Mouse (Mus musculus) embryonic facial prominence, embryonic 15.5 days (tissue): ENCODE data around the gene Vpreb3. TPM values are rescaled to one million over a fixed set of nuclear protein-coding genes. Genes with fewer than 3 reads are reported as not detected.

Source experiments
- ATAC-seq: fragments of 200-750 bp; cut with Nextera tagmentation; 2 replicates; pipeline ENCODE4 v1.8.0; 2017; ENCODE audit warnings: low read depth, moderate TSS enrichment; ENCODE audit not compliant: insufficient number of reproducible peaks, low FRiP score, low TSS enrichment
- H3K27ac ChIP-seq: fragments of 300-500 bp; sonication (generic); replicated peaks from 2 replicates; pipeline ENCODE4 v1.5.1; 2015; ENCODE audit warnings: mild to moderate bottlenecking, inconsistent platforms
- H3K27me3 ChIP-seq: fragments of 300-500 bp; sonication (generic); 2 replicates; pipeline ENCODE4 v1.6.1; 2015; ENCODE audit warnings: inconsistent platforms
- H3K36me3 ChIP-seq: fragments of 300-500 bp; sonication (generic); 2 replicates; pipeline ENCODE4 v1.6.1; 2015; ENCODE audit warnings: mild to moderate bottlenecking, inconsistent platforms
- H3K4me1 ChIP-seq: fragments of 300-500 bp; sonication (generic); 2 replicates; pipeline ENCODE4 v1.6.1; 2015; ENCODE audit warnings: inconsistent platforms
- H3K4me2 ChIP-seq: fragments of 300-500 bp; sonication (generic); replicated peaks from 2 replicates; pipeline ENCODE4 v1.6.1; 2015; ENCODE audit warnings: mild to moderate bottlenecking, inconsistent platforms
- H3K4me3 ChIP-seq: fragments of 300-500 bp; sonication (generic); replicated peaks from 2 replicates; pipeline ENCODE4 v1.5.1; 2015; ENCODE audit warnings: mild to moderate bottlenecking, inconsistent platforms
- H3K9ac ChIP-seq: fragments of 300-500 bp; sonication (generic); 2 replicates; pipeline ENCODE4 v1.6.1; 2015; ENCODE audit warnings: inconsistent platforms
- H3K9me3 ChIP-seq: fragments of 300-500 bp; sonication (generic); replicated peaks from 2 replicates; pipeline ENCODE4 v1.6.1; 2016; ENCODE audit warnings: inconsistent platforms
- WGBS: fragments of 180-500 bp; shearing (Covaris S2); methylation state at CpG from one replicate; pipeline ENCODE4 v1.1.7; 2015; 5-methylcytosine and 5-hydroxymethylcytosine counted together
- polyA plus RNA-seq: library from polyadenylated mRNA; unstranded; fragments of >200 nt; fragmentation: Nextera tagmentation; extraction: Ambion mirVana; gene quantifications from 2 replicates; pipeline ENCODE4 v1.2.1, GENCODE M21; 2015

The Vpreb3 gene
- 1.4 and 1.6 TPM in 2 replicates for polyA plus RNA-seq

DNA sequence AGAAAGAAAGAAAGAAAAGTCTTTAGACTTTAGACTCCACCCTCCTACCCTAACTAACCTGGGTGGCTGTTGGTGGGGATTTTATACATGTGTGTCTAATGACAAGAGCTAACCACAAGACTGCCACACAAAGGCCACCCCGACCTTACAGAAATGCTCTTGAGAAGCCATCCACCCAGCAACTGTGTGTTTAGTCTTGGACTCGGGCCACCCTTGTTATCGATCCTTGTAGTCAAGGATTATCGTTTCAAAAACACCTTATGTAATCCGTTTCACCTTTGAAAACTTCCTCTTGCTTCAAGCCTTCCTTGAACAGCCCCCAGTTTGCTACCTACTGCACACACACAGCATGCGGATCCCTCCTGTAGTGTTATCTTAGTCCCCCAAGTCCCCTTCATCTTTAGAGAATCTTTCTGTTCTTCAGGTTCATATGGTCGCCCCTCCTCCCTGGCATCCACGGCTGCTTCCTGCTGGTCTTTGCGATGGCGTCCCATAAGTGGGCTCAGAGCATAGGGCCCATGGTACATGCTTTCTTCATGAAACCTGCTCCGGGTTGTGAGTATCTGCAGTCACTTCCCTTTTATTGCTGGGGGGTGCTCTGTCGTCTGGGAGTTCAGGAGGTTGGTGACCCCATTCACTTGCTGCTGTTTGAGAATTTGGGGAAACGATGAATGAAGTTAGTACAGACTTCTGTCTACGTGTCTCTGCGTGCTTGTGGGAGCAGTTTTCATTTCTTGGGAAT is at the start of gene Vpreb3:
TSS of gene Vpreb3 (plus strand) at position 322 of the 742 bp plus-strand sequence.
- H3K9ac ChIP-seq: no peak within 1 kb of the TSS
- H3K9me3 ChIP-seq: no peaks in the 10 kb centered on the region
- H3K4me3 ChIP-seq: no peak within 1 kb of the TSS
- no peaks in the 10 kb centered on the region for H3K27me3 ChIP-seq
- no peak within 1 kb of the TSS for H3K27ac ChIP-seq
- ATAC-seq: no peak
- H3K4me2 ChIP-seq: no peak within 1 kb of the TSS
- 72% methylated on average over 15 of the region's 15 CpGs for WGBS
- H3K36me3 ChIP-seq: no peaks in the 10 kb centered on the region
- no peaks in the 10 kb centered on the region for H3K4me1 ChIP-seq

DNA sequence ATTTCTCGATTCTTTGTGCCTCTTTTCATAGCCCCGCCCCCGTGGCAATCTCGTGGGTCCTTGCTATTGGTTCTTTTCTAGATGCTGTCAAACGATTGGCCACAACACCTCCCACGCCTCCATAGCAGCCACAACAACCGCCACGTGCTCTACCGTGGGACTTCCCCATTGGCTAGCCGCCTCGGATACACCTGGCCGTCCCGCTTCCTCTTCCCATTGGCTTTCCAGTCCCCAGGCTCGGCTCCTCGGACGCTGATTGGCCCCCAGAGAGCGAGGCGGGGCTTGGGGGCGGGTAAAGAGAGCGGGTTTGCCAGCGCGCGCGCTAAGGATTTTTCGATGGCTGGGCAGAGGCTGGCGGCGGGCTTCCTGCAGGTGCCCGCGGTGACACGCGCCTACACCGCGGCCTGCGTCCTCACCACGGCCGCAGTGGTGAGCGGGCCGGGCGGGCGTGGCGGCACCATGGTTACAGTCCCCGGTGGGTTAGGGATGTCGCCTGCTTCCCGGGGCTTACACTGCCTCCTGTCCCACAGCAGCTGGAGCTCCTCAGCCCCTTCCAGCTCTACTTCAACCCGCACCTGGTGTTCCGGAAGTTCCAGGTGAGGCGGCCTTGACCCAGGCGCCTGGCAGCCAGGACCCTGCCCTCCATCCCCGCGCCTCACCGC is 49.6 kb upstream of the Vpreb3 start, which contains the start of gene Derl3:
TSS of gene Derl3 (plus strand) at position 325 of the 662 bp plus-strand sequence.
- peak; percentile 97 for ATAC-seq
- Histone ChIP-seq H3K4me2 (peak within 1 kb of the TSS; percentile 93), H3K27me3 (no peaks in the 10 kb centered on the region), H3K9me3 (no peaks in the 10 kb centered on the region), H3K4me3 (peak within 1 kb of the TSS; percentile 48), H3K4me1 (peaks cover 18% of the 10 kb centered on the region), H3K9ac (0 out of 2 replicates have a peak within 1 kb of the TSS, but pooled peaks have one; percentile 26), H3K27ac (no peak within 1 kb of the TSS), H3K36me3 (peaks cover 36% of the 10 kb centered on the region)
- WGBS: 5% methylated on average over 51 of the region's 51 CpGs

DNA sequence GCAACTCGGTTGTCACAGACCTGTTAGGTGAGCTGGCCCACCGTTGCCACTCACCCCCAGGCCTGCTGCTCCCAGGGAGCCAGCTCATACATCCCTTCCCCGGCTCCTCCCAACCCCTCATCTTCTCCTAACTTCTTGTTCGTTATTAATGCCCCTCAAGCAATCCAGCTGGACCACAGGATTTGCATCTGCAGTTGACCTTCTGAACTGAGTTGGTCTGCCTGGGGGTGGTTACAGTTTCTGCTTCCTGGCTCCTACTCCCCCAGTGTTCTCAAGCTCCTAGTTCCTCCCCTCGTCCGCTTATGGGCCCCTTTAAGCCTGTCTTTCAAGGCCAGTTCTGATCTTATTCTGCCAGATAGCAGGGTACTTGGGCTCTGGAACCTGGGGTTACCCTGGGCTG is 48.3 kb upstream of the Vpreb3 start:
- peaks cover 39% of the 10 kb centered on the region for H3K36me3 ChIP-seq
- no peaks in the 10 kb centered on the region for H3K27me3 ChIP-seq
- H3K9me3 ChIP-seq: no peaks in the 10 kb centered on the region
- ATAC-seq: no peak
- peaks cover 18% of the 10 kb centered on the region for H3K4me1 ChIP-seq
- H3K9ac ChIP-seq: no peak overlapping the region
- no peak overlapping the region for H3K4me2 ChIP-seq
- WGBS: 54% methylated on average over 6 of the region's 6 CpGs
- H3K4me3 ChIP-seq: no peak overlapping the region
- no peak overlapping the region for H3K27ac ChIP-seq

DNA sequence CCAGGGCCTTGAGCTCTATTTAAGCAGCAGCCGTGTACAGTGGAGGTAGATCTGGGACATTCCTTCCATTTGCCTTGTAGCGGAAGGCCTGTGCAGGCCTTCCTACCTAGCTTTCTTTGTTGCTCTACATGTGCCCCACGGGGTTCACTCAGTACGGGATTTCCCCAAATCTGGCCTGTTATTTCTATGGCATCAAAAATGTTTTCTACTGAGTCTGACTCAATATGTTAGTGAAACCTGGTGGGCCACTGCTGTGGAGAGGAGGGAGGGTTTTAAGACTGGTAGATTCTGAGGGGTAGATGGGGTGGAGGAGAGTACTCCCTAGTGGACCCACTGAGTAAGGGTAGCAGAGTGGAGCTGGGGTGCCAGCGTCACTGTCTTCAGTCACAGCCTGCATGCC is 47.1 kb upstream of the Vpreb3 start:
- 92% methylated on average over 5 of the region's 5 CpGs for WGBS
- Histone ChIP-seq H3K9ac (no peak overlapping the region), H3K4me3 (no peak overlapping the region), H3K4me2 (no peak overlapping the region), H3K27ac (no peak overlapping the region), H3K27me3 (no peaks in the 10 kb centered on the region), H3K36me3 (peaks cover 45% of the 10 kb centered on the region), H3K4me1 (peaks cover 18% of the 10 kb centered on the region), H3K9me3 (no peaks in the 10 kb centered on the region)
- no peak for ATAC-seq

DNA sequence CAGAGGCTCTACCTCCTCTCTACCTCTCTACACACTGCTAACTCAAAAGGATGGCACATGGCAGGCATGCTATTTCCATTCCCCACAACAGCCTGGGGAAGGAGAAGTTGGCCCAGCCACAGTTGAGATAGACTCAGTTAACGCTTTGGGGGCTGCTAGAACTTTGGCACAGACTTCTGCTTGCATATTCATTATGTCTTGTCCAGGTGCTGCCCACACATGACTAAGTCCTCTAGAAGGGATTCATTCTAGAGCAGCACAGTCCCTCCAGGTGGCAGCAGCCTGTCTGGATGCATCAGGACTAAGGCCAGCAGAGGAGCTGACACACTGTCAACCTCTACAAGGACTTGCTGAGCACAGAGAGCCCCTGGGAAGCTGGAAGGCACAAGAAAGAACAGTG is 46.6 kb upstream of the Vpreb3 start:
- no peaks in the 10 kb centered on the region for H3K27me3 ChIP-seq
- no peak for ATAC-seq
- no peak overlapping the region for H3K27ac ChIP-seq
- H3K4me3 ChIP-seq: no peak overlapping the region
- H3K4me2 ChIP-seq: no peak overlapping the region
- H3K36me3 ChIP-seq: peaks cover 49% of the 10 kb centered on the region
- H3K4me1 ChIP-seq: peaks cover 18% of the 10 kb centered on the region
- no peaks in the 10 kb centered on the region for H3K9me3 ChIP-seq
- WGBS: 88% methylated on average over 1 of the region's 1 CpGs
- no peak overlapping the region for H3K9ac ChIP-seq

DNA sequence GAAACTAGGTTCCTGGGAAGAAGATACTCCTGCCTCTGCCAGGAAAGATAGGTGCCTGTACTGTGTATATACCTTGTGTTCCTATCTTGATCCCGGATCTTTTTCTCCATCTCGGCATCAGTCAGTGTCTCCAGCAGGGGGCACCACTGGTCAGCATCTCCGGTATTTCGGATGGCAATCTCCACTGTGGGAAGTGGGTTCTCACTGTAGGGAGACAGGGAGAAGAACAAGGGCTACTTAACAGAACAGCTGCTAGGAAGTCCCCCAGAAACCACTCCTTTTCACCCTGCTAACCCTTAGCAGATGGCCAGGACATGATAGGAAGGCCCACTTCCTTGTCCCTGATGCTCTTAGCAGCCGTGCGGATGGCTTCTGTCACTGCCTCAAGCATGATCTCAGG is 45.5 kb upstream of the Vpreb3 start:
- 36% methylated on average over 6 of the region's 6 CpGs for WGBS
- Histone ChIP-seq H3K36me3 (peaks cover 61% of the 10 kb centered on the region), H3K4me3 (no peak overlapping the region)

DNA sequence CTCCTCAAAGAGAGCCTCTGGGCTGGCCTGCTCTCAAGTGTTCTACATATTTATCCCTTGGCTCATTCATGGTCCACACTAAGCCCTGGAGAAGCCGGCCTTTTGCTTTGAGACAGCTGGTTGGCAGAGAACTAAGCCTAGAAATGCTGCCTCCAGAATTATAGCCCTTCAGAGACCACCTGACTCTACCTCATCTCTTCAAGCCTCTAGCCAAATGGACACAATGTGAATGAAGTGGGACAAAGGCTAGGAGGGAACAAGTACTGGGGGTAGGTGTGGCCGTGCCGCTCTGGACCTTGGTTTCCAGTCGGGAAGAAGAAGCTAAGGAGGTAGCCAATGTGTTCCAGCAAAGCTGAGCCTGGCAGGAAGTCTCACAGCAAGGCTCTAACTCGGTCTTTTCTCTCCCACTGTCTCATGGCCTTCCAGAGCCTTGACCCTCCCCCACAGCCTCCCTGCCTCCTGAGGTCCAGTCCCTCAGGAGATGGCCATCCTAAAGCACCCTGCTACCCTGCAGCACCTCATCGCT is 44.8 kb upstream of the Vpreb3 start:
- Histone ChIP-seq H3K27ac (peak overlapping the region; percentile 60; the same call in 1 of the 2 replicates), H3K9ac (no peak overlapping the region), H3K27me3 (no peaks in the 10 kb centered on the region), H3K4me3 (no peak overlapping the region), H3K4me2 (no peak overlapping the region), H3K4me1 (peaks cover 13% of the 10 kb centered on the region), H3K9me3 (no peaks in the 10 kb centered on the region), H3K36me3 (peaks cover 68% of the 10 kb centered on the region)
- WGBS: 74% methylated on average over 6 of the region's 6 CpGs
- ATAC-seq: no peak

More for the DNA sequence above, 45.5 kb upstream of the Vpreb3 start:
- Histone ChIP-seq H3K4me2 (no peak overlapping the region), H3K27ac (no peak overlapping the region), H3K27me3 (no peaks in the 10 kb centered on the region), H3K9ac (no peak overlapping the region), H3K9me3 (no peaks in the 10 kb centered on the region), H3K4me1 (peaks cover 18% of the 10 kb centered on the region)
- ATAC-seq: no peak

DNA sequence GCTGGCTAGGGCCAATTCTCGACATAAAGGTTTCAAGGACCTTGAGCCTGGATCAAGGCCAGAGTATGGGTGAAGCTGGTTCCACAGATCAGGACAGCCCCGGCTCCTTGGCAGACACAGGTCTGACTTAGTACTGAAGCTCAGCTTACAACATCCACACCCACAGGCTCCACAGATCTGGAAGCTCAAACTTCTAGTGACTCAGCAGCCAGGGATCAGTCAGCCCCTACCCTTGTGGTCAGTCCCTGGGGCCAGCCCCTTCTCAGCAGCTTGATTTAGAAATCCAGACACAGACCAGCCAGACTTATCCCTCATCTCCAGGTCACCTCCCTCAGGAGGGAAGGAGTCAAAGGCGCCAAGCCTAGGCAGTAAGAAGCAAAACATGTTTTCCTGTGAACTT is 44.0 kb upstream of the Vpreb3 start:
- no peak overlapping the region for H3K4me3 ChIP-seq
- H3K36me3 ChIP-seq: peaks cover 76% of the 10 kb centered on the region
- no peaks in the 10 kb centered on the region for H3K27me3 ChIP-seq
- ATAC-seq: peak; percentile 58
- no peak overlapping the region for H3K4me2 ChIP-seq
- H3K27ac ChIP-seq: peak overlapping the region; percentile 60; the same call in 1 of the 2 replicates
- no peaks in the 10 kb centered on the region for H3K9me3 ChIP-seq
- peaks cover 6% of the 10 kb centered on the region; the same call in 1 of the 2 replicates for H3K4me1 ChIP-seq
- 65% methylated on average over 3 of the region's 3 CpGs for WGBS
- no peak overlapping the region for H3K9ac ChIP-seq

DNA sequence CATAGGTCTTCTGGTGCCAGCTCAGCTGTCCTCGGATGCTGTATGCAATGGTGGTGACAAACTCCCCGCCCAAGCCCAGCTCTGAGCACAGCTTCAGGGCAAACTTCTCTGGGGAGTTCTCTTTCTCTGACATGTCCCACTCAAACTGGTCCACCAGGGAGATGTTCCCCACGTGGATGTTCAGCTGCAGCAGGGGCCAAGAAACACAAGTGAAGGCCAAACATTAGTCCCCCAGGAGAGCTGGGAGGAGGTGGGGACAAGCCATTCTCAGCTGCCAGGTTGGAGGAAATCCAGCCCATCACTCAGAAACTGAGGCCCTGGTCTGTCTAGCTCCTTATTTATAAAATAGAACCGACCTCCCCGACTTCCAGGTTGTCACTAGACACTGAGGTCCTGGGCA is 38.5 kb upstream of the Vpreb3 start:
- no peak overlapping the region for H3K27ac ChIP-seq
- no peak overlapping the region for H3K4me2 ChIP-seq
- WGBS: 87% methylated on average over 5 of the region's 5 CpGs
- no peak overlapping the region for H3K9ac ChIP-seq
- H3K4me1 ChIP-seq: no peaks in the 10 kb centered on the region
- H3K4me3 ChIP-seq: no peak overlapping the region
- H3K27me3 ChIP-seq: no peaks in the 10 kb centered on the region
- H3K36me3 ChIP-seq: peaks cover 82% of the 10 kb centered on the region
- ATAC-seq: no peak
- H3K9me3 ChIP-seq: no peaks in the 10 kb centered on the region

DNA sequence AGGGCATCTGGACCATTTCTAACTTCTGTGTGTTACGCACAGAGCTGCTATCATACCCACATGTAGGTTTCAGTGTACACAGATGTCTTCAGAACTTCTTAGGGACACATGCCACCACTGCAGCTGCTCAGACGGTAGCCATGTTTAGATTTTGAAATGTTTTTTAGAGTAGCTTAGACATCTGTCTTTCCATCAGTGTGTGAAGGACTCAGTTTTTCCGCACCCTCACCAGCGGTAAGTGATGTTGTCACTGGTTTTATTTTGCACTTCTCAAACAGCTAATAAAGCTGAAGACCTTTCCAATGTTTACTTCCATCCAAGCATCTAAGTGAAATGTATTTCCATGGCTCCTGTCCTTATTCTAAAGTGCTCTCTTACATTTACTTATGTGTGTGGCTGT is 36.0 kb upstream of the Vpreb3 start:
- no peak for ATAC-seq
- H3K4me2 ChIP-seq: no peak overlapping the region
- H3K9me3 ChIP-seq: no peaks in the 10 kb centered on the region
- no peak overlapping the region for H3K9ac ChIP-seq
- no peak overlapping the region for H3K27ac ChIP-seq
- no peak overlapping the region for H3K4me3 ChIP-seq
- H3K27me3 ChIP-seq: no peaks in the 10 kb centered on the region
- peaks cover 89% of the 10 kb centered on the region for H3K36me3 ChIP-seq
- 76% methylated on average over 4 of the region's 4 CpGs for WGBS
- H3K4me1 ChIP-seq: no peaks in the 10 kb centered on the region

DNA sequence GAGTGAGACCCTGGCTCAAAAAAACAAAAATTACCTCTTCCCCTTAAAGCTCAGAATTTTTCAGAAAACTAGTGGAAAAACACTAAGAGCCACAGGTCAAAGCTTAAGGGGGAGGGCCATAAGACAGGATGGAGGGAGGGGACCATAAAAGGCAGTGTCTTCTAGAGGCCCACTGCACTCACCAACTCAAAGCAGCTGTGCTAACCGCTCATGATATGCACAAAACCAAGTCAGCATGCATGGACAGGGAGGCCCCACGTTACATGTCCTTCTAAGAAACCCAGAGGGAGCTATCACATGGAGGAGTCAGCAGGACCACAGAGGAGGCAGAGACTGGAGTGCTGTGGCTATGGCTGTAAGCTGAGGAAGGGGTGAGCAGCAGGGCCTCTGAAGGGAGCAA is 32.2 kb upstream of the Vpreb3 start:
- ATAC-seq: no peak
- H3K4me2 ChIP-seq: no peak overlapping the region
- peaks cover 11% of the 10 kb centered on the region for H3K4me1 ChIP-seq
- H3K36me3 ChIP-seq: peaks cover 78% of the 10 kb centered on the region
- no peaks in the 10 kb centered on the region for H3K27me3 ChIP-seq
- 63% methylated on average over 2 of the region's 2 CpGs for WGBS
- H3K9ac ChIP-seq: no peak overlapping the region
- H3K27ac ChIP-seq: no peak overlapping the region
- H3K9me3 ChIP-seq: no peaks in the 10 kb centered on the region
- no peak overlapping the region for H3K4me3 ChIP-seq
